Mouse (Mus musculus): ENCODE results near the gene Rnd1. TPM values are rescaled to one million over a fixed set of nuclear protein-coding genes. Genes with fewer than 3 reads are reported as not detected.

Rnd1 gene
- 7.5 TPM for polyA plus RNA-seq (2014; fragmentation: Illumina TruSeq; extraction: RNeasy Lipid Tissue Mini Kit (QIAGEN cat#74804); ENCODE audit: insufficient read depth, low read depth, low replicate concordance)

GRCm38 (mm10) chr15:98676940-98677728 is at the start of gene Rnd1:
Gene Rnd1, minus strand, starts transcription at chr15:98677461.

GRCm38 (mm10) chr15:98707766-98708372 is 30.6 kb upstream of the Rnd1 start, which contains the start of gene Ccdc65:
Gene Ccdc65, plus strand, starts transcription at chr15:98708207.

GRCm38 (mm10) chr15:98662567-98663545 is 14.4 kb downstream of the Rnd1 start, which contains the start of gene Ddx23:
Gene Ddx23, minus strand, starts transcription at chr15:98662894.

GRCm38 (mm10) chr15:98630540-98630939 is 46.7 kb downstream of the Rnd1 start, which contains the start of gene Cacnb3:
Gene Cacnb3, plus strand, starts transcription at chr15:98630840.

Other genes with a start within 250 kb of the Rnd1 start
- not detected for gene Olfr282, start 246.2 kb downstream of the Rnd1 start, polyA plus RNA-seq (2014; fragmentation: Illumina TruSeq; extraction: RNeasy Lipid Tissue Mini Kit (QIAGEN cat#74804); ENCODE audit: insufficient read depth, low read depth, low replicate concordance)
- gene Olfr281, start 224.9 kb downstream of the Rnd1 start, polyA plus RNA-seq (2014; fragmentation: Illumina TruSeq; extraction: RNeasy Lipid Tissue Mini Kit (QIAGEN cat#74804); ENCODE audit: insufficient read depth, low read depth, low replicate concordance) = not detected
- not detected for gene OR5BS1P, start 207.6 kb downstream of the Rnd1 start, polyA plus RNA-seq (2014; fragmentation: Illumina TruSeq; extraction: RNeasy Lipid Tissue Mini Kit (QIAGEN cat#74804); ENCODE audit: insufficient read depth, low read depth, low replicate concordance)
- not detected for gene Lalba, start 194.7 kb downstream of the Rnd1 start, polyA plus RNA-seq (2014; fragmentation: Illumina TruSeq; extraction: RNeasy Lipid Tissue Mini Kit (QIAGEN cat#74804); ENCODE audit: insufficient read depth, low read depth, low replicate concordance)
- gene Olfr279, start 185.1 kb downstream of the Rnd1 start, polyA plus RNA-seq (2014; fragmentation: Illumina TruSeq; extraction: RNeasy Lipid Tissue Mini Kit (QIAGEN cat#74804); ENCODE audit: insufficient read depth, low read depth, low replicate concordance) = not detected
- gene Kansl2, start 143.2 kb downstream of the Rnd1 start, polyA plus RNA-seq (2014; fragmentation: Illumina TruSeq; extraction: RNeasy Lipid Tissue Mini Kit (QIAGEN cat#74804); ENCODE audit: insufficient read depth, low read depth, low replicate concordance) = 30.1 TPM
- 16.8 TPM for gene Ccnt1, start 106.5 kb downstream of the Rnd1 start, polyA plus RNA-seq (2014; fragmentation: Illumina TruSeq; extraction: RNeasy Lipid Tissue Mini Kit (QIAGEN cat#74804); ENCODE audit: insufficient read depth, low read depth, low replicate concordance)
- 0.54 TPM for gene 4930415O20Rik, start 106.5 kb downstream of the Rnd1 start, polyA plus RNA-seq (2014; fragmentation: Illumina TruSeq; extraction: RNeasy Lipid Tissue Mini Kit (QIAGEN cat#74804); ENCODE audit: insufficient read depth, low read depth, low replicate concordance)
- gene Adcy6, start 67.4 kb downstream of the Rnd1 start, polyA plus RNA-seq (2014; fragmentation: Illumina TruSeq; extraction: RNeasy Lipid Tissue Mini Kit (QIAGEN cat#74804); ENCODE audit: insufficient read depth, low read depth, low replicate concordance) = 17.4 TPM
- 9.1 TPM for gene Cacnb3, start 46.6 kb downstream of the Rnd1 start, polyA plus RNA-seq (2014; fragmentation: Illumina TruSeq; extraction: RNeasy Lipid Tissue Mini Kit (QIAGEN cat#74804); ENCODE audit: insufficient read depth, low read depth, low replicate concordance)
- 30.9 TPM for gene Ddx23, start 14.6 kb downstream of the Rnd1 start, polyA plus RNA-seq (2014; fragmentation: Illumina TruSeq; extraction: RNeasy Lipid Tissue Mini Kit (QIAGEN cat#74804); ENCODE audit: insufficient read depth, low read depth, low replicate concordance)
- 5.9 TPM for gene Ccdc65, start 30.7 kb upstream of the Rnd1 start, polyA plus RNA-seq (2014; fragmentation: Illumina TruSeq; extraction: RNeasy Lipid Tissue Mini Kit (QIAGEN cat#74804); ENCODE audit: insufficient read depth, low read depth, low replicate concordance)
- 13.6 TPM for gene Fkbp11, start 50.7 kb upstream of the Rnd1 start, polyA plus RNA-seq (2014; fragmentation: Illumina TruSeq; extraction: RNeasy Lipid Tissue Mini Kit (QIAGEN cat#74804); ENCODE audit: insufficient read depth, low read depth, low replicate concordance)
- gene Arf3, start 85.8 kb upstream of the Rnd1 start, polyA plus RNA-seq (2014; fragmentation: Illumina TruSeq; extraction: RNeasy Lipid Tissue Mini Kit (QIAGEN cat#74804); ENCODE audit: insufficient read depth, low read depth, low replicate concordance) = 49.4 TPM
- gene Wnt10b, start 100.7 kb upstream of the Rnd1 start, polyA plus RNA-seq (2014; fragmentation: Illumina TruSeq; extraction: RNeasy Lipid Tissue Mini Kit (QIAGEN cat#74804); ENCODE audit: insufficient read depth, low read depth, low replicate concordance) = 4.1 TPM
- gene Wnt1, start 112.4 kb upstream of the Rnd1 start, polyA plus RNA-seq (2014; fragmentation: Illumina TruSeq; extraction: RNeasy Lipid Tissue Mini Kit (QIAGEN cat#74804); ENCODE audit: insufficient read depth, low read depth, low replicate concordance) = not detected
- not detected for gene Ddn, start 132.0 kb upstream of the Rnd1 start, polyA plus RNA-seq (2014; fragmentation: Illumina TruSeq; extraction: RNeasy Lipid Tissue Mini Kit (QIAGEN cat#74804); ENCODE audit: insufficient read depth, low read depth, low replicate concordance)
- gene Prkag1, start 154.1 kb upstream of the Rnd1 start, polyA plus RNA-seq (2014; fragmentation: Illumina TruSeq; extraction: RNeasy Lipid Tissue Mini Kit (QIAGEN cat#74804); ENCODE audit: insufficient read depth, low read depth, low replicate concordance) = 69.5 TPM
- 9.1 TPM for gene Kmt2d, start 193.7 kb upstream of the Rnd1 start, polyA plus RNA-seq (2014; fragmentation: Illumina TruSeq; extraction: RNeasy Lipid Tissue Mini Kit (QIAGEN cat#74804); ENCODE audit: insufficient read depth, low read depth, low replicate concordance)
- gene Rhebl1, start 217.1 kb upstream of the Rnd1 start, polyA plus RNA-seq (2014; fragmentation: Illumina TruSeq; extraction: RNeasy Lipid Tissue Mini Kit (QIAGEN cat#74804); ENCODE audit: insufficient read depth, low read depth, low replicate concordance) = 6.3 TPM
- gene Dhh, start 221.1 kb upstream of the Rnd1 start, polyA plus RNA-seq (2014; fragmentation: Illumina TruSeq; extraction: RNeasy Lipid Tissue Mini Kit (QIAGEN cat#74804); ENCODE audit: insufficient read depth, low read depth, low replicate concordance) = 0.99 TPM
- gene Lmbr1l, start 240.8 kb upstream of the Rnd1 start, polyA plus RNA-seq (2014; fragmentation: Illumina TruSeq; extraction: RNeasy Lipid Tissue Mini Kit (QIAGEN cat#74804); ENCODE audit: insufficient read depth, low read depth, low replicate concordance) = 16.5 TPM

Data from lung, adult 10 weeks (tissue).